Mouse (Mus musculus) cerebellum, adult 9-11 months (tissue): ENCODE results near the gene 1500009L16Rik.

Experiments used
- DNase-seq: peaks from one replicate; pipeline ENCODE4 v3.0.0; 2022

The 1500009L16Rik gene

GRCm38 (mm10) chr10:83722579-83723031 lies at the start of gene 1500009L16Rik:
TSS of gene 1500009L16Rik (plus strand) at chr10:83722865.
- peak; percentile 68 for DNase-seq

DNA sequence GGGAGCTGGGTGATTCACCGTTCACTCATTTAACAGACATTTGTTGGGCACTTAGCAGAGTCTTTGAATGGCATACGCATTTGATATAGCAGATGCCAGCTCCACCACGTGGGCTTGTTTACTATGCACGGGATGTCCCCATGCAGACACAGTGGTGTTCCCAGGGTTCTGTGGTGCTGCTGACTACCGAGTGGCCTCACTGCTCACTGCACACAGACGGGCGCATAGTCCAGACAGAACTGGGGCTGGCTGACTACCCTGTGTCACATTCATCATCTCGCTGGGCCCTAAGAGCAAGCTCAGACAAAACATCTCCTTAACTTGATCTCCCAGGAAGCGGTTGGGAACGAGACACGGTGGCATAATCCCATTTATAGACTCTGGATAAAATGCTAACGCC lies 41.3 kb upstream of the 1500009L16Rik start:
- DNase-seq, result no peak

DNA sequence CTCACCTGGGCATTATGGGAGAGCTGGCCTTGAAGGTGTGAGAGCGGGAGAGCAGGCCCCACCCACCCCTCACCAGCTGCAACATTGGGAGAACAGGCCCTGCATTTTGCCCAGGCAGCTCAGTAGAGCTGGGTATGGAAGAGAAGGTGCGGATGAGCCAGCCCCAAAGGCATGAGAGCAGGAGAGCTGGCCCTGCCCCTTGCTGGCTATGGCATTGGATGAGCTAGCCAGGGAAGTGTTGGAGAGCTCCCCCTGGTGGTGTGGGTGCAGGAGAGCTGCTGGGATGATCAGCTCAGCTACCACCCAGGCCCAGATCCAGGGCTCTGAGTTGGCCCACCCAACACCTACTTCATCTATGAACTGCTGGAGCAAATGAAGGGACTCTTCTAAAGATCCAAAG lies 34.5 kb upstream of the 1500009L16Rik start:
- peak; percentile 6 for DNase-seq

DNA sequence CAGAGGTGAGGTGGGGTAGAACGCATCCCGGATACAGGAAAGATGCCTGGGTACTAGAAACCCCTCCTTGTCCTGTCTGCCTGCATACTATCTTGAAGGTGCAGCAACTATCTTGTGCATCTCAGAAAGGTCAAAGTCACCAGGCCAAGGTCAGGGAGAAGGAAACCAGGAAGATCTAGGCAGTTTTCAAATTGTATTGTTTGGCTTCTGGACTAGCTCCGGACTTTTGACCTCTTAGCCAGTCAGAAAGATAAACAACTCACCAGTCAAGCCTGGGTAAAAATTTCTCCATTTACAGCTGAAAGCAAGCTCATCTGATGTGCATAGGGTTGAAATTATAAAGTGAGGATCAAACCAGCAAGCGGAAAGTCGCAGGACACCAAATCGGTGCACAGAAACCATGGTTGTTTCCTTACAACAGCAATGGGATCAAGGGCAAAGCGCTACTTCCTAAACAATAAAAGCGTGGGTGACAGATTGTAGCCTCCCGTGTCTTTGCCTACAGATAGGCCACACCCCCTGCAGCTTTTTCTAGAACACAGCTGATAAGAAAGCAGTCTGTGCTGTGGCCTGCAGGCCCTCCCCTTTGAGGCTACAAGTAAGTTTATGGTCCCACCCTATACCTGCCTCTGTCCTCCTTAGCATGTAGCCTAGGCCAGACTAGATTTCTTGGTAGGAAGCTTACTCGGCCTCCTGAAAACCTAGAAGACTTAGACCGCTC lies 30.3 kb upstream of the 1500009L16Rik start:
- DNase-seq, result no peak

DNA sequence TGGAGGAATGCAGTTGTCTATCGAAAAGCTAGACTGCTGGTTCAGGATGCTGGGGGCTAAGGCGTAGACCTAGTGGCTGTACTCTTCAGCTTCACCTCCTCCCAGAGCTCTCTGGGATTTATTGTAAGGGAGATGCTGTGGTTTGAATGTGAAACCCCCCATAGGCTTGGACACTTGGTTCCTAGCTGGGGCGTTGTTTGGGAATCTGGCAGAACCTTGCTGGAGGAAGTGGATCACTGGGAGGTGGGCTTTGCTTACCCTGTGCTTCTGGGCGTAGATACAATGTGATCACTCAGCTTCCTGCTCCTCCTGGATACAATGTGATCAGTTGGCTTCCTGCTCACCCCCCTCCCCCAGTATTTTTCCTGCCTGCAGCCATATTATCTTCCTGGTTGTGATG lies 26.4 kb upstream of the 1500009L16Rik start:
- no peak for DNase-seq

DNA sequence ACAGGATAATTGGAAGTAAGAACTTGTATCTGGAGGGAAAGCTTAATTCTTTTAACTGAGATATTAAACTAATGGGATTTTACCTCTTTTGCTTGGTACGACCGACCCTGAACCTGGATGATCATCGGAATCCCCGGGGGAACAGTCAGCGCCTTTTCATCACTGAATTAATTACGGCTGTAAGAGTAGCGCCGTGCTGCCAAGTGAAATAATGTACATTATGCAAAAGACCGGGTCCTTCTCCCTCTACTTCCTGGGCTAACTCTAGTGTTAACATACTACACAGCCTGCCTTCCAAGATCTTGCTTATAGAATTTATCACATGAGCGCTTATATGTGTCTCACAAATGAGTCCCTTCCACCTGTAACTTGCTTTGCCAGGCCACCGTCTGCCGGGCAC lies 16.0 kb upstream of the 1500009L16Rik start:
- DNase-seq, result no peak

DNA sequence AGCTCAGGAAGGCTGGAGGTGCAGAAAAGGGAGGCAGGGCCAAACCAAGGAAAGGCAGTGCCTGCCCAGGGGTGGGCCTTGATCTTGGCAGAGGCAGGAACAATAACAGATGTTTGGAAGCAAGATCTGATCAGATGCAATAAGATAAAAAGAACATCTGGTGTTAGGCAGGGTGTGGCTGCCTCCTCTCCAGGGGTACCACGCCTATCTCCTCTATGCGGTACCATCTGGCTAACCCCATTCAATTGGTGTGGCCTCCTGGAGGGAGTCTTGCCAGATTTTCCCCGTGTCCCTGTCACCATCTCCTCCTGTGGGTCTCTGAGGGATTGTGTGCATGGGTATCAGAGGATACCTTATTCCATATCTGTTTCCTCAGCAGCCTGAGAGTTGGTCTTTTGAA lies 12.7 kb upstream of the 1500009L16Rik start:
- no peak for DNase-seq

DNA sequence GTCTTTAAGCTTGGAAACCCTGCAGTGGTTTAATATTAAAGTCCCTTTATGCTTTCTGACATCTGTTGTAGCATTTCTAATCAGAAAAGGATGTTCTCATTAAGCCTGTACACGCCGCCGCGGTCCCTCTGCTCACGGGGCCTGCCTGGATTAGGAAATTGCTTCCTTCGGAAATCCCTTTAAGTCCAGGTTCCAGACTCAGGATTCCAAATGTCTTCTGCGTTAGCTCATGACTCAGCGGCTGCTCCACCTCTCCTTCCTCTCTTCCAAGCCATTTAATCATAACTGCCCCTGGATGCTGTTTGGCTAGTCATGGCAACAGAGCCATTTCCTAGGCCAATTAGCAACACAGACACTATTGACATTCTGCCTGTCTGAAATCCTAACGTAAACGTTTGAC lies 10.9 kb upstream of the 1500009L16Rik start:
- no peak for DNase-seq

DNA sequence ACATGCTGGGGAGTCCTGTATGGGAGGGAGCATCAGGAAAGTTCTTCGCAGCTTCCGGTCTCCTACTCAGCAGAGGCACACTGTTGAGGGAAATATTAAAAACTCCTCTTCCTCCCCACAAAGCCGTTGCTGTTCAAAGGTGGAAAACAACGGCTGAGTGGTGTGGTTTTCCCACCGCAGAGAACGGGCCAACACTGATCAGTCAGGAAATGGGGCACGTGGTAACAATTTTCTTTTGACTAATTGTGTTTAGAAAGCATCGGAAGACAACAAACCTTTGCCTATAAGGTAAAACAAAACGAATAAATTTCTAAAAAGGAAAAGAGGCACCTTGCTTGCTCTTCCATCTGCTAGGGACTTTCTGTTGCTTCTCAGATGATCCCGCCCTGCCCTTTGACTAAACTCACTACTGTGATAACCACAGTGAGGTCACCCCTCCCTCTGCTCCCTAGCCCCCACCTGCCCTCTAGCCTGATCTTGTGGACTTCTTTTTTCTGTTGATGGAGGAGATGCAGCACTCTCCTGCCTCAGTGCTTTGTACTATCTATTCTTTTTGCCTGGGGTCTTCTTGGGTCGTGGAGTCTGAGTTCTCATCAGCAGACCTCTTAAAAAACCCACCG lies 3.7 kb upstream of the 1500009L16Rik start:
- DNase-seq, result no peak

GRCm38 (mm10) chr10:83723055-83723454 lies 390 bp downstream of the 1500009L16Rik start:
- DNase-seq, result peak; percentile 40

GRCm38 (mm10) chr10:83724351-83725059 lies 1.8 kb downstream of the 1500009L16Rik start:
- no peak for DNase-seq

GRCm38 (mm10) chr10:83726164-83726563 lies 3.5 kb downstream of the 1500009L16Rik start:
- DNase-seq, result no peak

GRCm38 (mm10) chr10:83727846-83728245 lies 5.2 kb downstream of the 1500009L16Rik start:
- no peak for DNase-seq

GRCm38 (mm10) chr10:83728529-83728928 lies 5.9 kb downstream of the 1500009L16Rik start:
- DNase-seq, result no peak

DNA sequence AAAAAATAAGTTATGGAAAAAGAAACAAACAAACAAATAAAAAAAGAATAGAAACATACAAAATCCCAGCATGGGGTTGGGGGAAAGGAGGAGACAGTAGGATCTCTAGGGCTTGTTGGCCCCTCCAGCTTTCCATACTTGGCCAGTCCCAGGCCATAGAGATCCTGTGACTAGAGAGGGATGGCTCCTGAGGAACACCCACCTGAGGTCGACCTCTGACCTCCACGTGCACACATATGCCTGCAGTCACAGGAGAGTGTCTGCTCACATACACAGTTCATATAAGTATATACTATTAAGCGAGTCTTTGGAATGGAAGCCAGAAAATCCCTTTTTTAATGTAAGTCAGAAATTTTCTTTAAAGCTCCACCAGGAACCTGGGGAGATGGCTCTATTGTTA lies 6.4 kb downstream of the 1500009L16Rik start:
- DNase-seq, result no peak

DNA sequence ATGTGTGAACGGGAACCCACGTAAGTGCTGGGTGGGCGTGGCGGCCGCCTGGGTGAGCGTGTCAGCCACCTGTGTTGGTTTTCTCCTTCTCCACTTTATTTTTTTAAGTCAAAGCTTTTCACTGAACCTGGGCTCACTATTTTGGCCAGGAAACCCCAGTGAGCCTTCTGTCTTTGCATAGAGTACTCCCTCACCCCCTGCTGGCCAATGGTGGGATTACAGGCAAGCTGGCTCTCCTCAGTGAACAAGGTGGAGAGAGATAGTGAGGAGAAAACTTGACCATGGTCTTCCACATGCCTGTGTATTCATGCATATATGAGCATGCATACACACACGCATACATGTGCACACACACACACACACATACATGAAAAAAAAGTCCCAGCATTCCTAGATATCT lies 6.8 kb downstream of the 1500009L16Rik start:
- DNase-seq, result peak; percentile 81

DNA sequence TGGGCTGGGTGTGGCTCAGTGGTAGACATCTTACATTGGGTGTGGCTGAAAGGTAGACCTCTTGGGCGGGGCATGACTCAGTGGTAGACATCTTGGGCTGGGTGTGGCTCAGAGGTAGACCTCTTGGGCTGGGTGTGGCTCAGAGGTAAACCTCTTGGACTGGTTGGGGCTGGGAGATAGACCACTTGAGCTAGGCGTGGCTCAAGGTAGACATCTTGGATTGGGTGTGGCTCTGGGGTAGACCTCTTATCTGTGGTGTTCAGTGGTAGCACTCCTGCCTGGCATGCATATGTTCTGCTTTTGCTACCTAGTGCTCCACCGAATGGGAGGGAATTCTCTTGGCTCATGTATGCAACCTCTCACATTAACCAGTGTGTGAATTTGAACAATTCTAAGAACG lies 11.1 kb downstream of the 1500009L16Rik start:
- DNase-seq, result no peak

DNA sequence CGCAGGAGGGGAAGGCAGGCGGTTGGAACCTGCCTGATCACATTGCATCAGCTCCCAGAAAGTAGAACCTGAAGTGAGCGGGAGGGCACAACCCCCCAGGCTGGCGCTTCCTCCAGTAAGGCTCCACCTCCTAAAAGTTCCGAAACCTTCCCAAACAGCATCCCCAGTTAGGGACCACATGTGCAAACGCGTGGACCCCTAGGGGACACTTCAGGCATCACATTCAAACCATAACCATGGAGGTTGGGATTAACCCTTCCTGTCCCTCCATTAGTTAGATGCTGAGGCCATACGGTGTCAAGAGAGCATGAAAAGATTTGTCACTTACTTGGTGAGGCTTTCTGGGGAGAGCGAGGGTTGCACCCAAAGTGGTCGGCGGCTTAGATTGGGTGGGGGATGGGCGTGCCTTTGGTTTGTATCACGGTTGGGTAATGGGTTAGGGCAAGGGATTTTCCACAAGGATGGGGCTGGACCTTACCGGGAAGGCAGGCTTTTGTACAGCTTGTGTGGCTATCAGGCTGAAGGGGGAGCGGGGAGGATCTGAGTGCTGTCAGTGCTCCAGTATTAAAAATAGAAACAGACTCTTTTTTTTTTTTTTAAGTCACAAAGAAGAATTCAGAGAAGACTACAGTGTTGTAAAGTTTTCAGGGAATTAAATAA lies 16.5 kb downstream of the 1500009L16Rik start:
- DNase-seq, result no peak

DNA sequence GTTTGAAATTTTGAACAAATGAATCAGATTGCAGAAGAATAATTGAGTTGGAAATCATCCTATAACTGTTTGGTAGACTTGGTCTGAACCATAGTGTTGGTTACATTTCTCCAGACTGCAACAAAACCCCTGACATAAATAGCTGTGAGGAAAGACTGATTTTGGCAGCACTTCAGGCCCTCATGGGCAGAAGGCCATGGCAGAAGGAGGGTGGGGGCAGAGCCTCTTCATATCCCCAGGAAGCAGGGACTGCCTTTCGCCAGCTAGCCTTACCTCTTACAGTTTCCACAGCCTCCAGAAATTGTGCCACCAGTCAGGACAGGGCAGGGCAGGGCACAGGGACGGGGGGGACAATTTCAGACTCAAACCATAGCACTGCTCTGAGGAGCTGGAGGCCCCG lies 22.0 kb downstream of the 1500009L16Rik start:
- DNase-seq, result peak; percentile 83

DNA sequence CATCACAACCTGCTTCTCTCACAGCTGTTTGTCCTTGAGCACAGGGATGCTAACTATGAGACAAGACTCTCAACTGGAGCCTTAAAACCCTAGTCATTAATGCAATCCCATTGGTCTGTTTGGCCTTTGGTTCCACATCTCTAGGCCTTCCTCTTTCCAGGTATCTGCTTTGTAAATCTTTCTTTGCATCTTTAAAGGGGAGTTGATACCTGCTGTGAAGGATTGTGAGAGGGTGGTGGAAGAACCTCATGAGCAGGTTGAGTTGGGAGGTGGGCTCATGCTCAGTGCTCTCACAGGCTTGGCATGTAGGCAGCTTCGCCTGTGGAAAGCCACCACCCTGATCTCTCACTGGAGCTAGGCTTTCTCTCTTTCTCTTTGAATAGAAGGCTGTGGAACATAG lies 30.4 kb downstream of the 1500009L16Rik start:
- DNase-seq, result no peak

GRCm38 (mm10) chr10:83757343-83757962 lies 34.8 kb downstream of the 1500009L16Rik start:
- no peak for DNase-seq

DNA sequence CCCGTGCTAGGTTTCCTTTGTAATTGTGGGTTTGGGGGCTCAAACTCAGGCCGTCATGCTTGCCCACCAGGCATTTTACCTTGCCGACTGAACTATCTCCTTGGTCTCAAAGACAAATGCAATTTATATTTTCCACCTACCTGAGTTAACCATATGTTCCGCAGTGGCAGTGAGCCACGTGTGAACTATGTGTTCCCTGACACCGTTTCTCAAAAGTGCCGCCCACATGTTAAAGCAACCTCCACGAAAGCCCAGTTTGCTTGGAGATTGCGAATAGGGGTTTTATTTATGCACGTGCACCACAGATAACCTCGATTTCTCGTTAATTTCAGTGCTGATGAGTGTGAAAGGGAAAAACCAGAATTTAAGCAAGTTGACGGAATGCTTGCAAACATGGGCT lies 36.1 kb downstream of the 1500009L16Rik start:
- no peak for DNase-seq

DNA sequence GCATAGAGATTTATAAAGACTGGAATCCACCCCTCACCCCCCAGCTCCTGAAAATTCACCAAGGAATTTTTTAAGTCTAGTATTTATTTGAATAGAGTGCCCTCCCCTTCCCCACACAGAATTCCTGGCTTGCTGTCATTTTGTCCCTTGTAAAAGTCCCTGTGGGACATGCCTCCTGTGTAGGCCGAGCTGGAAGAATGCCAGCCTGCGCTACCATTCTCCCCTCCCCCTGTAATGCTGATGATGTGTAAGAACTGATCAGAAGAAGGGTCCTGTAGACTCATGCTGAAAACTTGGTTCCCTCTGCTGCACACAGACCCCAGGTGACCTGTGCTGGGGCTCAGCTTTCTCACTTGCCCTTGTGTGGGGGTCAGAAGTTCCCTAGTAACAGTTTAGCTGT lies 37.9 kb downstream of the 1500009L16Rik start:
- no peak for DNase-seq
